Mouse (Mus musculus): ENCODE results near the gene Ripk4.

DNA sequence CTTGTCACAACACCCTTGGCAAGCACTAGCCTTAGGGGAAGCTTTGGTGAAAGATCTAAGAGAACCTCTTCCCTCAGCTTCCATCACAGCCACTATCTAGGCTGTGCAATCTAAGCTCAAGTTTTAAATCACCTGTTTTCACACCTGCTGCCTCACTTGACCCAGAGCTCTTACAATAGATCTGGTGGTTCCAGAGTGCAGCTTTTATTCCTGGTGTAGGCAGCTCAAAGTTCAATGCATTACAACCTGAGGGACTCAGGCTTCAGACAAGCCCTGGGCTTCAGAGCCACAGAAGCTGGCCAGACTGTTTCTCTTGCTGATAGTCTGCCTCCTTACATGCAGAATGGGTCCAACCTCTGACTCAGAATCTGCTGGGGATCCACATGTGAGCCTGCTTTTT, 51.5 kb downstream of the Ripk4 start:
- no peak for TF ChIP-seq CTCF (IDR thresholded peaks at IDR 0.05 in 2 of 3, conservative IDR thresholded peaks at IDR 0.05 in 1 of 3; ENCODE audit: control insufficient read depth in 1 of 3, insufficient read depth in 1 of 3, low read depth in 2 of 3, low read length in 3 of 3, poor library complexity in 1 of 3, severe bottlenecking in 1 of 3)
- no peak for TF ChIP-seq HCFC1 (IDR thresholded peaks at IDR 0.05; ENCODE audit: low read depth, low read length)
